Mouse (Mus musculus): ENCODE data around the gene Cmc1.

GRCm38 (mm10) chr9:118154666-118155065 lies 4.7 kb upstream of the Cmc1 start:
- TF ChIP-seq CTCF (IDR thresholded peaks at IDR 0.05; ENCODE audit: extremely low read depth, insufficient read depth, insufficient read length, insufficient replicate concordance) (no peak), POLR2A (IDR thresholded peaks at IDR 0.05; ENCODE audit: low read depth, low read length) (no peak)

Data from spleen, adult 2 months (tissue).